Mouse (Mus musculus): ENCODE data around the gene Camk1d. TPM values are rescaled to one million over a fixed set of nuclear protein-coding genes. Genes with fewer than 3 reads are reported as not detected.

Camk1d gene
- polyA plus RNA-seq, 1 experiment: 3.2 TPM

- Histone ChIP-seq H3K9ac (ENCODE audit: low read depth, poor library complexity, severe bottlenecking) (no peak overlapping the region), H3K36me3 (ENCODE audit: control insufficient read depth, insufficient read depth, low read length, poor library complexity, severe bottlenecking) (no peaks in the 10 kb centered on the region), H3K27ac (ENCODE audit: insufficient read depth, low read length) (no peak overlapping the region), H3K4me3 (ENCODE audit: low read depth, low read length) (no peak overlapping the region), H3K9me3 (replicated peaks; ENCODE audit: control insufficient read depth, insufficient read depth, low read length, poor library complexity, severe bottlenecking) (no peaks in the 10 kb centered on the region), H3K4me1 (ENCODE audit: control insufficient read depth, insufficient read depth, low read length) (peaks cover 5% of the 10 kb centered on the region), H3K27me3 (ENCODE audit: control insufficient read depth, insufficient read depth, low read length, poor library complexity, severe bottlenecking) (no peaks in the 10 kb centered on the region)
- TF ChIP-seq CTCF (IDR thresholded peaks at IDR 0.05; ENCODE audit: low read depth, low read length) (no peak), EP300 (IDR thresholded peaks at IDR 0.05; ENCODE audit: insufficient read depth, low read depth, low read length) (no peak), POLR2A (IDR thresholded peaks at IDR 0.05; ENCODE audit: insufficient read depth, low read length) (no peak)
Measured at GRCm38 (mm10) chr2:5643937-5644336, 70.4 kb downstream of the Camk1d start.

DNA sequence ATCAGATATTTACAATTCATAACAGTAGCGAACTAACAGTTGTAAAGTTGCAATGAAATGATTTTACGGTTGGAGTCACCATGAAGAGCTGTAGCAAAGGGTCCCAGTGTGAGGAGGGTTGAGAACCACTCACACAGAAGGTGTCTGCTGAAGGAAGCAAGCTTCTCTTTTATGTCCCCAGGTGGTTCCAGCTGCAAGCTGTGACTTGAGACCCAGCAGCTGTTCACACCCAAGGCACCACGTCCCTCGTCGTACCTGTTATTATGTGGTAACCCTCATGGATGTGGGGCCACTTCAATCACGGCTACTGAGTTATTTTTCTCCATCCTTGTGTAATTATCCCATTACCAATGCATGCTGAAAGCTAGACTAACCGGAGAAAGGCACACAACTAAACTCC, 71.1 kb downstream of the Camk1d start:
- TF ChIP-seq EP300 (IDR thresholded peaks at IDR 0.05; ENCODE audit: insufficient read depth, low read depth, low read length) (no peak), CTCF (IDR thresholded peaks at IDR 0.05; ENCODE audit: low read depth, low read length) (no peak), POLR2A (IDR thresholded peaks at IDR 0.05; ENCODE audit: insufficient read depth, low read length) (no peak)
- Histone ChIP-seq H3K27ac (ENCODE audit: insufficient read depth, low read length) (no peak overlapping the region), H3K9me3 (replicated peaks; ENCODE audit: control insufficient read depth, insufficient read depth, low read length, poor library complexity, severe bottlenecking) (no peaks in the 10 kb centered on the region), H3K36me3 (ENCODE audit: control insufficient read depth, insufficient read depth, low read length, poor library complexity, severe bottlenecking) (no peaks in the 10 kb centered on the region), H3K9ac (ENCODE audit: low read depth, poor library complexity, severe bottlenecking) (no peak overlapping the region), H3K27me3 (ENCODE audit: control insufficient read depth, insufficient read depth, low read length, poor library complexity, severe bottlenecking) (no peaks in the 10 kb centered on the region), H3K4me1 (ENCODE audit: control insufficient read depth, insufficient read depth, low read length) (peaks cover 5% of the 10 kb centered on the region), H3K4me3 (ENCODE audit: low read depth, low read length) (no peak overlapping the region)

- Histone ChIP-seq H3K4me3 (ENCODE audit: low read depth, low read length) (no peak overlapping the region), H3K4me1 (ENCODE audit: control insufficient read depth, insufficient read depth, low read length) (peaks cover 5% of the 10 kb centered on the region), H3K36me3 (ENCODE audit: control insufficient read depth, insufficient read depth, low read length, poor library complexity, severe bottlenecking) (no peaks in the 10 kb centered on the region), H3K9ac (ENCODE audit: low read depth, poor library complexity, severe bottlenecking) (no peak overlapping the region), H3K9me3 (replicated peaks; ENCODE audit: control insufficient read depth, insufficient read depth, low read length, poor library complexity, severe bottlenecking) (no peaks in the 10 kb centered on the region), H3K27me3 (ENCODE audit: control insufficient read depth, insufficient read depth, low read length, poor library complexity, severe bottlenecking) (no peaks in the 10 kb centered on the region), H3K27ac (ENCODE audit: insufficient read depth, low read length) (no peak overlapping the region)
- no peak for TF ChIP-seq EP300 (IDR thresholded peaks at IDR 0.05; ENCODE audit: insufficient read depth, low read depth, low read length)
- TF ChIP-seq POLR2A (IDR thresholded peaks at IDR 0.05; ENCODE audit: insufficient read depth, low read length): no peak
- no peak for TF ChIP-seq CTCF (IDR thresholded peaks at IDR 0.05; ENCODE audit: low read depth, low read length)
Measured at GRCm38 (mm10) chr2:5642624-5643023, 71.7 kb downstream of the Camk1d start.

GRCm38 (mm10) chr2:5641678-5642077, 72.6 kb downstream of the Camk1d start:
- no peak overlapping the region for H3K27ac ChIP-seq (ENCODE audit: insufficient read depth, low read length)
- no peak overlapping the region for H3K9ac ChIP-seq (ENCODE audit: low read depth, poor library complexity, severe bottlenecking)
- H3K27me3 ChIP-seq (ENCODE audit: control insufficient read depth, insufficient read depth, low read length, poor library complexity, severe bottlenecking): no peaks in the 10 kb centered on the region
- H3K9me3 ChIP-seq (replicated peaks; ENCODE audit: control insufficient read depth, insufficient read depth, low read length, poor library complexity, severe bottlenecking): no peaks in the 10 kb centered on the region
- TF ChIP-seq CTCF (IDR thresholded peaks at IDR 0.05; ENCODE audit: low read depth, low read length): no peak
- no peak for TF ChIP-seq EP300 (IDR thresholded peaks at IDR 0.05; ENCODE audit: insufficient read depth, low read depth, low read length)
- TF ChIP-seq POLR2A (IDR thresholded peaks at IDR 0.05; ENCODE audit: insufficient read depth, low read length): no peak
- H3K4me3 ChIP-seq (ENCODE audit: low read depth, low read length): no peak overlapping the region
- no peaks in the 10 kb centered on the region for H3K36me3 ChIP-seq (ENCODE audit: control insufficient read depth, insufficient read depth, low read length, poor library complexity, severe bottlenecking)
- peaks cover 5% of the 10 kb centered on the region for H3K4me1 ChIP-seq (ENCODE audit: control insufficient read depth, insufficient read depth, low read length)

- Histone ChIP-seq H3K4me3 (ENCODE audit: low read depth, low read length) (no peak overlapping the region), H3K9me3 (replicated peaks; ENCODE audit: control insufficient read depth, insufficient read depth, low read length, poor library complexity, severe bottlenecking) (no peaks in the 10 kb centered on the region), H3K27me3 (ENCODE audit: control insufficient read depth, insufficient read depth, low read length, poor library complexity, severe bottlenecking) (no peaks in the 10 kb centered on the region), H3K9ac (ENCODE audit: low read depth, poor library complexity, severe bottlenecking) (no peak overlapping the region), H3K4me1 (ENCODE audit: control insufficient read depth, insufficient read depth, low read length) (peaks cover 5% of the 10 kb centered on the region), H3K36me3 (ENCODE audit: control insufficient read depth, insufficient read depth, low read length, poor library complexity, severe bottlenecking) (no peaks in the 10 kb centered on the region), H3K27ac (ENCODE audit: insufficient read depth, low read length) (no peak overlapping the region)
- peak; percentile 26; the same call in 1 of the 2 replicates for TF ChIP-seq EP300 (IDR thresholded peaks at IDR 0.05; ENCODE audit: insufficient read depth, low read depth, low read length)
- no peak for TF ChIP-seq CTCF (IDR thresholded peaks at IDR 0.05; ENCODE audit: low read depth, low read length)
- no peak for TF ChIP-seq POLR2A (IDR thresholded peaks at IDR 0.05; ENCODE audit: insufficient read depth, low read length)
Measured at GRCm38 (mm10) chr2:5640586-5640985, 73.7 kb downstream of the Camk1d start.

DNA sequence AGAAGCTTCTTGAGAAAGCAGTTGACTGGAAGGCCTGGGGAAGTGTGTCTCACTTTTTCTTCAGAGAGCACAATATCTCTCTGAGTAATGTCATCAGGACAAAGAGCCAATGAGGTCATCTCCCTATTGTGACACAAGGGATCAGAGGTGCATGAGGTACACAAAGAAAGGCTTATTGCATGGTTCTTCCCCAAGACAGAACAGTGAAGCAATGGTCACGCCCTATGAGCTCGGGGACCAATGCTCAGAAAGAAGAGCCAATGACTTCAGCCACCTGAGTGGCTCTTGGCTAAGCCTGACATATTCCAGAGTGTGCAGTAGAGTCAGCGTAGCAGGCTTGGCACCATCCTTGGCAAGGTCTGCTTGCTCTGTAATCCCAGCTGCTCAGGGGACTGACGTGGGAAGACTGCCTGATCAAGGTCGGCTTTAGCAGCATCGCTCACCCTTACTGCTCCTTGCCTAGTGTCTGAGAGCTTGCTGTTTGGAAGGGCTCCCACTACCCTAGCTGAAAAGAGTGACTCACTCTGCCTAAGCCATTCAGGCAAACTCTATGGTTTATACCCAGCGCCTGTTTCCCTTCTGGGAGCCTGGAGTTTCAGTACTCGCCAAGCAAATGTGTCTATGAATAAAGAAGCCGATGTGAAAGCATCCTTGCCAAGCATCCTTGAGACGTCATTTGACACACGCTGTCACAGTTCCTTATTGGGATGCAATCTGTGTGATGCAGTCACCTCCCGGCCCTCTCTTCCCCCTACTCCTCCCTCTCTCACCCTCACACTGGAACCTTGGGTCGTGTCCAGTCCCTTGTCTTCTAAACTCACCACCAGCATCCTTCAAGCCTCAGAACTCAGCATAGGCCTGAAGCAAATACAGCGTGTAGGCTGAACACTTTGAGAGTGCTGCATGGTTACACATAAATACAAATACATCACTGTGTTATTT, 77.2 kb downstream of the Camk1d start:
- no peaks in the 10 kb centered on the region for H3K36me3 ChIP-seq (ENCODE audit: control insufficient read depth, insufficient read depth, low read length, poor library complexity, severe bottlenecking)
- no peaks in the 10 kb centered on the region for H3K27me3 ChIP-seq (ENCODE audit: control insufficient read depth, insufficient read depth, low read length, poor library complexity, severe bottlenecking)
- peaks cover 5% of the 10 kb centered on the region for H3K4me1 ChIP-seq (ENCODE audit: control insufficient read depth, insufficient read depth, low read length)
- no peaks in the 10 kb centered on the region for H3K9me3 ChIP-seq (replicated peaks; ENCODE audit: control insufficient read depth, insufficient read depth, low read length, poor library complexity, severe bottlenecking)
- H3K4me3 ChIP-seq (ENCODE audit: low read depth, low read length): no peak overlapping the region
- TF ChIP-seq POLR2A (IDR thresholded peaks at IDR 0.05; ENCODE audit: insufficient read depth, low read length) (no peak), CTCF (IDR thresholded peaks at IDR 0.05; ENCODE audit: low read depth, low read length) (no peak)
- H3K27ac ChIP-seq (ENCODE audit: insufficient read depth, low read length): no peak overlapping the region
- H3K9ac ChIP-seq (ENCODE audit: low read depth, poor library complexity, severe bottlenecking): no peak overlapping the region

Data from ES-Bruce4 (cell line).